ENCODE assay signal across 8 mouse cellular contexts in the genomic region with DNA sequence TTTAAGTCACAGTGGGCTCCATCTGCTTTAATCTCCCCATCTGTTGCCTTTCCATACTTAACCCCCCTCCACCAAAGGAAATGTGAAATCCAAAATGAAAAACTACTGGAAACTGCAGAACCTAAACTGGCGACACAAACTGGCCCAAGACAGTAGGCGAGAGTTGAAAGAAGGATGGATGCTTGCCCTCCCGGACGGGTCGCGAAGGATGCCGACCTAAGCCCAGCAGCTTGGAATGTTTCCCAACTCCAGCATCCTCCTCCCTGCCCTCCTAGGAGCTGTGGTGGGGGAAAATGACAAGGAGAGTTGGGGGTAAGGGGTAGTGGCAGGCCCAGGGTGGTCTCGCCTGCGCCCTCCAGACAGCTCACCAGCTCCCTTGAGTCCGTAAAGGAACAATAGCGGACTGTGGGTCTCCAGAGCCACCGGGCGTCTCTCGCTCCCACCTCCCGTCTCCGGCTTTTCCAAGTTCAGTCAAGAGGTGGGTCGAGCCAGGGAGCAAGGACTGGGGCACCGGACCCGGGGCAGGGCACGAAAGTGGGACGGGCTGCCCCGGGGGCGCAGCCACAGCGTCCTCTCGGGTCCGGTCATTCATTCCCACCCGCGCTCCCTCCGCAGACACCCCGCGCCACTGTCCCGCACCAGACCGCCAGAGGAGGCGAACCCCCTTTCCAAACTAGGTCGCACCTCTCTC. TPM values are rescaled to one million over a fixed set of nuclear protein-coding genes. Genes with fewer than 3 reads are reported as not detected.
DNase-seq lines count a peak whose midpoint lies in the region; ATAC-seq lines count a peak whose summit lies in the region.

No protein-coding gene starts in this region.

- peaks cover 3% of the 10 kb centered on the region for H3K27me3 ChIP-seq in megakaryocyte, embryonic 14.5 days (replicated peaks)
- H3K27me3 ChIP-seq in heart, embryonic 11.5 days (ENCODE audit: control insufficient read depth, insufficient read depth, low read length): peaks cover 14% of the 10 kb centered on the region
- no peaks in the 10 kb centered on the region for H3K27me3 ChIP-seq in kidney, embryonic 16.5 days (ENCODE audit: insufficient read depth, low read length)
- no peaks in the 10 kb centered on the region for H3K27me3 ChIP-seq in midbrain, embryonic 12.5 days

- peak overlapping the region; percentile 98 for H3K4me2 ChIP-seq in heart, embryonic 11.5 days
- peak overlapping the region; percentile 62 for H3K4me2 ChIP-seq in kidney, embryonic 16.5 days (replicated peaks; ENCODE audit: low read depth, low read length)
- peak overlapping the region; percentile 86 for H3K4me2 ChIP-seq in midbrain, embryonic 12.5 days (replicated peaks)

- peaks cover 19% of the 10 kb centered on the region for H3K9me3 ChIP-seq in megakaryocyte, embryonic 14.5 days
- 0 out of 2 replicates have a peak, but pooled peaks cover 4% of the 10 kb centered on the region for H3K9me3 ChIP-seq in heart, embryonic 11.5 days (replicated peaks; ENCODE audit: control insufficient read depth, low read length)
- peaks cover 9% of the 10 kb centered on the region for H3K9me3 ChIP-seq in kidney, embryonic 16.5 days (ENCODE audit: low read length)
- no peaks in the 10 kb centered on the region for H3K9me3 ChIP-seq in midbrain, embryonic 12.5 days

- peaks cover 35% of the 10 kb centered on the region for H3K36me3 ChIP-seq in megakaryocyte, embryonic 14.5 days (replicated peaks; ENCODE audit: low read length)
- no peaks in the 10 kb centered on the region for H3K36me3 ChIP-seq in heart, embryonic 11.5 days (ENCODE audit: control insufficient read depth, insufficient read depth, low read length)
- peaks cover 10% of the 10 kb centered on the region; the same call in 1 of the 2 replicates for H3K36me3 ChIP-seq in kidney, embryonic 16.5 days (ENCODE audit: insufficient read depth, low read length)
- H3K36me3 ChIP-seq in midbrain, embryonic 12.5 days: 0 out of 2 replicates have a peak, but pooled peaks cover 5% of the 10 kb centered on the region

- peak overlapping the region; percentile 75 for H3K9ac ChIP-seq in heart, embryonic 11.5 days (ENCODE audit: low read depth, low read length)
- H3K9ac ChIP-seq in kidney, embryonic 16.5 days (replicated peaks; ENCODE audit: low read length): peak overlapping the region; percentile 87
- H3K9ac ChIP-seq in midbrain, embryonic 12.5 days (replicated peaks): peak overlapping the region; percentile 93

- peak overlapping the region; percentile 76 for H3K27ac ChIP-seq in heart, embryonic 11.5 days (ENCODE audit: low read depth, low read length)
- H3K27ac ChIP-seq in kidney, embryonic 16.5 days (ENCODE audit: low read length): peak overlapping the region; percentile 86
- peak overlapping the region; percentile 79 for H3K27ac ChIP-seq in midbrain, embryonic 12.5 days (replicated peaks)

- ATAC-seq in megakaryocyte, adult 5-6 weeks (ENCODE audit: poor library complexity, severe bottlenecking): no peak
- ATAC-seq in heart, embryonic 11.5 days (replicated peaks; ENCODE audit: insufficient number of reproducible peaks, low FRiP score, low TSS enrichment): peak; percentile 24; the same call in 1 of the 2 replicates
- ATAC-seq in kidney, embryonic 16.5 days (ENCODE audit: low FRiP score, low TSS enrichment): peak; percentile 8; the same call in 1 of the 2 replicates
- ATAC-seq in midbrain, embryonic 12.5 days (ENCODE audit: low FRiP score, low read depth): peak; percentile 65

- H3K4me1 ChIP-seq in megakaryocyte, embryonic 14.5 days: peaks cover 54% of the 10 kb centered on the region
- H3K4me1 ChIP-seq in heart, embryonic 11.5 days (ENCODE audit: control insufficient read depth, insufficient read depth, low read length): peaks cover 9% of the 10 kb centered on the region; the same call in 1 of the 2 replicates
- H3K4me1 ChIP-seq in kidney, embryonic 16.5 days (ENCODE audit: insufficient read depth, low read length): peaks cover 26% of the 10 kb centered on the region
- peaks cover 31% of the 10 kb centered on the region for H3K4me1 ChIP-seq in midbrain, embryonic 12.5 days

- H3K4me3 ChIP-seq in megakaryocyte, embryonic 14.5 days (replicated peaks): peak overlapping the region; percentile 98
- H3K4me3 ChIP-seq in heart, embryonic 11.5 days (ENCODE audit: low read depth, low read length): peak overlapping the region; percentile 61
- H3K4me3 ChIP-seq in kidney, embryonic 16.5 days (ENCODE audit: low read length): peak overlapping the region; percentile 82
- H3K4me3 ChIP-seq in midbrain, embryonic 12.5 days: peak overlapping the region; percentile 89

- WGBS in heart, embryonic 11.5 days (ENCODE audit: insufficient replicate concordance): 0% methylated on average over 34 of the region's 35 CpGs
- WGBS in kidney, embryonic 16.5 days: under 1% methylated on average over 35 of the region's 35 CpGs
- WGBS in midbrain, embryonic 12.5 days: under 1% methylated on average over 33 of the region's 35 CpGs

- peak; percentile 34 to 47 for DNase-seq in cerebellum, postnatal 10 days
- no peak for DNase-seq in T-cell, adult 2 months (ENCODE audit: low spot score)
- DNase-seq in frontal cortex, postnatal 36 days (ENCODE audit: low spot score in 2 of 2): no peak

RNA-seq across cellular contexts. Expression of a gene that starts 0.7 kb away (rescaled TPM):
- polyA plus RNA-seq in megakaryocyte, embryonic 14.5 days (2012; ENCODE audit: insufficient read depth, low replicate concordance): 2.1 TPM in 1 of 2 replicates, not detected in the other
- total RNA-seq in megakaryocyte, adult 5-6 weeks (2015): 1.6 and 2.8 TPM in 2 replicates
- 2.5 and 3.0 TPM in 2 replicates for total RNA-seq in megakaryocyte, adult 5-6 weeks (2017)
- polyA plus RNA-seq in heart, embryonic 11.5 days (2014; fragmentation: Nextera tagmentation; extraction: Ambion mirVana): 30.5 and 30.6 TPM in 2 replicates
- polyA plus RNA-seq in kidney, embryonic 16.5 days (2015; fragmentation: Nextera tagmentation; extraction: Ambion mirVana): 60.6 and 69.6 TPM in 2 replicates
- 68.8 and 81.3 TPM in 2 replicates for polyA plus RNA-seq in midbrain, embryonic 12.5 days (2016; fragmentation: Nextera tagmentation; extraction: Ambion mirVana)

Comparison
In these comparisons a context has a peak if more than half of its experiments do, and no peak if none do; other contexts are left out.
1. DNase-seq: peak in cerebellum, postnatal 10 days (2 of 2); none in T-cell, adult 2 months (single experiment) and frontal cortex, postnatal 36 days (0 of 2).
2. RNA of a gene that starts 0.7 kb away (polyA plus RNA-seq): 68.8 to 81.3 TPM in midbrain, embryonic 12.5 days, 60.6 to 69.6 TPM in kidney, embryonic 16.5 days and 30.5 to 30.6 TPM in heart, embryonic 11.5 days; 2.1 TPM in megakaryocyte, embryonic 14.5 days; every median in the first group is over 10 times any median in the second.
3. Peak in every context shown above with its lines, with median percentiles within 50 percentile points of each other: H3K4me3 ChIP-seq, H3K27ac ChIP-seq, H3K4me2 ChIP-seq and H3K9ac ChIP-seq.